Mouse (Mus musculus) thymus, adult 18-20 months (tissue): ENCODE measurements around the gene Supt7l.

Source experiments
- DNase-seq, 2 experiments: peaks; one replicate each; pipeline ENCODE4 v3.0.0; 2022; ENCODE audit warnings: mixed read lengths in 2 of 2

Gene Supt7l

DNA sequence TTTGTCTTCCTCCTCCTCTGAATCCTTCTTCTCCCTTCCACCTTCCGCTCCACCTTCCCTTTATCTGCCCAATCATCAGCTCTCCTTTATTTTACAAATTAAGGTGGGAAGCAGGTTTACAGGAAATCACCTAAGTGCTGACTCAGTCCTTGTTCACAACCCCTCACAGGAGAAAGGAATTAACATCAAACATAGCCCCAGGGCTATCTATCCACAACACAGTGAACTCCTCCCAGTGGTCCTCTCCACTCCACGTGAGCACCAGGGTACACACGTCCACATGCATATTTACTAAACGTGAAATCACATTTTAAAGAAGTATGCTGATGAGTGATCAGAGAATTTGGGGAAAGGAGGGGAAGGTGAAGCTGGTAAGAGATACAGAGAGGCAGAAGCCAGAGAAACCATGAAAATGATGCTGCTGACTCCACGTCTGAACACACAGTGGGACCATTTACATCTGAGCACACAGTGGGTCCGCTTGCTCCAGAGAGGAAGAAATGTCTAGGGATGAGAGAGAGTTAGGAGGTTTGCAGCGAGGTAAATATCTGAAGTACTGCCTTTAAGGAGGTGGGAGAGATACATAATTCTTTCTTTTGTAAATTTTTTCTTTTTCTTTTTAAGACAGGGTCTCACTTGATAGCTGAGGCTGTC lies 38.4 kb downstream of the Supt7l start:
- no peak for DNase-seq

DNA sequence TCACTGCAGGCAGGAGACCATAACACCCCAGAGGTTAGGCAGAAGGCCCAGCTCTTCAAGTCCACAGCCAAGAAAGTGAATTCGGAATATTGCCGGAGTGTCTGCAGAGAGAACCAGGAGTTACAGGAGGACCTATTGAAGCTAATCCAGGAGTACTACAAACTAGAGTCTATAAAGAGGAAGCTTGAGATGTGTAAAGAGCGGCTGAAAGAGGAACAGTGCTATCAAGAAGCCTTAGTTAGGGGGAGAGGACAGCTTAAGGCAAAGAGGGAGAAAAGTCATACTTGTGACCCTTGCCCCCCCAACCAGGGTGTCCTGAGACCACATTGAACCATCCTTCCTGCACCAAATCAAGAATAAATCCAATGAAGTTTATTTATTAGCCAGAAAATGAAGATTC lies 39.7 kb downstream of the Supt7l start:
- DNase-seq, result no peak

DNA sequence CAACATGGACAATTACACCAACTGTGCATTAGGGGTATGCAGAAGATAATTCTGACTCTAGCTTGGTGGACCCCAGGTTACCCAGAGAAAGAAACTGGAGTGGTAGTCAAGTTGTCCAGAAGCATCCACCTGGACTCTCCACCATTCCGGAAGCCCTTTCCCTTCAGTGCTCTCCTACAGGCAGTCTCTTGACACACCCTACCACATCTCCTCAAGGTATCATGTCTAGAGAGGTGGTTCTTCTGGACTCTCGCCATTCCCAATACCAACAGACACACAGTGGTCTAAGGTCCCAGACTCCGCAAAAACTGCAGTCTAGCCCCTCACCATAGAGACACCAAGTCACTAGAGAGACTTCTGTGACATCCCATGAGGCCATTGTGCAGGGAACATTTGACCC lies 42.2 kb downstream of the Supt7l start, which contains the start of gene 4930548H24Rik:
TSS of gene 4930548H24Rik (plus strand) at position 301 of the 400 bp plus-strand sequence.
- no peak for DNase-seq

DNA sequence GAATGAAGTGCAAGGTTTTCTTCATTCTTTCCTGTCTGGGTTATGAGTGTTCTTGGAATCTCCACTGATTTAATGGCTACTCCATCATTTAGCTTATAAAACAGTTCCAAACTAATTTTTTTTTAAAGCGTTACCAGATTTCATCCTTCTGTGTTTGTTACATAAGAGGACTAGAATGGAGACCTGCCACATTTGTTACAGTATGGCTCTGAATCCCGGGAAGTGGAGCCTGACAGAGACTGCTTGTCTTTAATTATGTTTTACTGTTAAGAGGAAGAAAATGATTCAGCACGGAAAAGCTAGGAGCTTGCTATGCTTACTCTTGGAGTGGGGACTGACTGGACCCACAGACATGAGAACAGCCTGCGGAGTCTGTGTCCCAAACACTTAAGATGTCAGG lies 47.1 kb downstream of the Supt7l start:
- DNase-seq, result no peak

DNA sequence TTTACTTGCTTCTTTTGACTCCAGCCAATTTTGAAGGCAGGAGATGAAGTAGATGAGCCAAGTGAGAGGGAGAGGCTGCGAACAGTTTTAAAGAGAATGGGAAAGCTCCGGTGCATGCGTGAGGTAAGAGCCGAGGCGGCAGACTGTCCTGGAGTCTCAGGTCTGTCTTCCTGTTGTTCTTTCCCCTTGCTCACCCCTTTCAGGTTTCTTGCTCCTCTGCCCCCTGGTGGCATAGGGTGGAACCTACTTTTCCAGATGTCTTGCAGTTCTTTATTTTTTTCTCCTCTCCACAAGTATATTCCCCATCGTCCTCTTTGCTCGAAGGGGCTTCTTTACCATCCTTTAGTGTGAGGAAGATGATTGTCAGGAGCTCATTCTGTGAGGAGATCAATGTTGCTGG lies 57.3 kb downstream of the Supt7l start:
- DNase-seq, result peak; percentile 20 to 24

DNA sequence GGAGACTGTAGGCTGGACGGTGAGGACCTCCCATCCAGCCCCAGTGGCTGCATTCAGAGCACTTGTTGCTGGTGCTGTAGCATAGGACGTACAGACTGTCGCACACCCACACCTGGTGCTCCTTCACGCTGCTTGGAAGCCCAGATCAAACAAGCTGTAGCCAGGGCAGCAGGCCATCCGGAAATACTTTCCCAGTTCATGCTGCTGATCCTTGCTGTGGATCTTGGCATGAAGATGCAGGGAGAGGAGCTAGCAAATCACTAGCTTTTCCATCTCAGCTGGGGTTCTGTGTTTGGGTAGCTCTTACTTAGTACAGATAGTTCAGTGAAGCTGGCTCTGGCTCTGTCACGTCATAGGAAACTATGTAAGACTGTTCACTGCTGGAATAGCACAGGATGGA lies 57.9 kb downstream of the Supt7l start:
- no peak for DNase-seq

DNA sequence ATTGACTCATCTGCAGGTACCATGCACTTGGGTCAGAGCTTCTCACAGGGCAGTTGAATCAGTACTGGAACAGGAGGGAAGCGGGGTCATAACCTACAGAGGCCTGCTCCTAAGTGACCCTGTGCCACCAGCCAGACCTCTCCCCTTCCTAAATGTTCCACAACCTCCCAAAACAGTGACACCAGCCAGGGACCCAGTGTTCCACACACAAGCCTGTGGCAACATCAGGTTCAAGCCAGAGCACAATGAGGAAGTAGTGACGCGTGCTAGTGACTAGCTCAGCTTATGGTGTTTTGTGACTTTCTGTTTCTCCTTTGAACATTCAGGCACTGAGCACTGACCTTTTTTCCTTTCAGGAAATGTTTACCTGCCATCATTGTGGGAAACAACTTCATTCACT lies 59.8 kb downstream of the Supt7l start:
- no peak for DNase-seq
